Mouse (Mus musculus): ENCODE results near the gene Acan. TPM values are rescaled to one million over a fixed set of nuclear protein-coding genes. Genes with fewer than 3 reads are reported as not detected.

Acan gene
- not detected for polyA plus RNA-seq (2015; fragmentation: Illumina TruSeq; extraction: RNeasy Lipid Tissue Mini Kit (QIAGEN cat#74804); ENCODE audit: insufficient read depth, low read depth, low replicate concordance)

GRCm38 (mm10) chr7:79053383-79053889, at the start of gene Acan:
TSS of gene Acan (plus strand) at chr7:79053483.

GRCm38 (mm10) chr7:79130843-79131444, 77.7 kb downstream of the Acan start, which contains the start of gene Hapln3:
TSS of gene Hapln3 (minus strand) at chr7:79131018.

GRCm38 (mm10) chr7:79148711-79149266, 95.5 kb downstream of the Acan start, which contains the start of gene Mfge8:
TSS of gene Mfge8 (minus strand) at chr7:79149060.

Other genes starting within 250 kb of the Acan start
- gene Det1, start 206.2 kb upstream of the Acan start, polyA plus RNA-seq (2015; fragmentation: Illumina TruSeq; extraction: RNeasy Lipid Tissue Mini Kit (QIAGEN cat#74804); ENCODE audit: insufficient read depth, low read depth, low replicate concordance): 2.6 TPM
- 12.5 TPM for gene Aen, start 157.6 kb upstream of the Acan start, polyA plus RNA-seq (2015; fragmentation: Illumina TruSeq; extraction: RNeasy Lipid Tissue Mini Kit (QIAGEN cat#74804); ENCODE audit: insufficient read depth, low read depth, low replicate concordance)
- 15.6 TPM for gene Isg20, start 140.1 kb upstream of the Acan start, polyA plus RNA-seq (2015; fragmentation: Illumina TruSeq; extraction: RNeasy Lipid Tissue Mini Kit (QIAGEN cat#74804); ENCODE audit: insufficient read depth, low read depth, low replicate concordance)
- gene Hapln3, start 77.5 kb downstream of the Acan start, polyA plus RNA-seq (2015; fragmentation: Illumina TruSeq; extraction: RNeasy Lipid Tissue Mini Kit (QIAGEN cat#74804); ENCODE audit: insufficient read depth, low read depth, low replicate concordance): 0.44 TPM
- gene Mfge8, start 95.6 kb downstream of the Acan start, polyA plus RNA-seq (2015; fragmentation: Illumina TruSeq; extraction: RNeasy Lipid Tissue Mini Kit (QIAGEN cat#74804); ENCODE audit: insufficient read depth, low read depth, low replicate concordance): 62.6 TPM
- gene Abhd2, start 219.7 kb downstream of the Acan start, polyA plus RNA-seq (2015; fragmentation: Illumina TruSeq; extraction: RNeasy Lipid Tissue Mini Kit (QIAGEN cat#74804); ENCODE audit: insufficient read depth, low read depth, low replicate concordance): 7.6 TPM

Measured in pancreas, adult 10 weeks (tissue).